Mouse (Mus musculus): ENCODE measurements at regions not wholly inside any gene's neighbourhood (a gene's known extent, or its start where the extent isn't known, plus 50 kb on each side); places are given as distances from the start of the nearest gene placed in this dataset.

DNA sequence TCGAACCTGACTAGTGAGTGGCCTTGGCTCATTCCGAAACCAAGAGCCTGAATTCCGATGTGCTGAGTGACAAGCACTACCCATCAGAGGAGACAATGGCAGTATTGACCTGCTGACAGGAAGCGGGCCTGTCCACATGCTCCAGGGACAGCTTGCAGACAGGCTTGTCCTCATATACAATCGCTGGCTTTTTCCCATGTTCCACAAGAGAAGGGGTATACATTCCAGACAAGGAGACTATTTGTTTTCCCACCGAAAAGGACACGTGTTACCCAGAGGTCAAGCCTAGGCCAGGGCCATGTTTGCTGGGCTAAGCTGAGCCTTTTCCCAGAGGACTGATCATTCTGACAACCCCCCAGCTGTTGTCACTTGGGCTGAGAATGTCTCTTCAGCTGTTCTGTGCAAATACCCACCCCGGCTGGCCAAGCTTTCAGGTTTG, 77.5 kb upstream of the Spon1 start:
- TF ChIP-seq CTCF (IDR thresholded peaks at IDR 0.05; ENCODE audit: borderline replicate concordance, insufficient read depth, low read length) (no peak), POLR2A (IDR thresholded peaks at IDR 0.05; ENCODE audit: low read depth, low read length) (no peak)

Data from embryonic fibroblast, embryonic 13.5 days (primary cell).